Mouse (Mus musculus): Measurements from ENCODE around the gene Smurf1. TPM values are rescaled to one million over a fixed set of nuclear protein-coding genes. Genes with fewer than 3 reads are reported as not detected.
A peak's percentile ranks its signal among the peaks of the same experiment; 100 is the strongest.

Gene Smurf1
- polyA plus RNA-seq, 1 experiment, result 14.4 TPM

GRCm38 (mm10) chr5:144885968-144886650 lies 79.5 kb downstream of the Smurf1 start:
- no peak for DNase-seq
- no peak overlapping the region for H3K27ac ChIP-seq (ENCODE audit: insufficient read depth, low read depth, low read length)
- H3K4me3 ChIP-seq (ENCODE audit: insufficient read depth, low read depth, low read length), result no peak overlapping the region
- no peaks in the 10 kb centered on the region; the same call in none of the 2 replicates for H3K36me3 ChIP-seq (ENCODE audit: control insufficient read depth, insufficient read depth, low read length)
- TF ChIP-seq CTCF (conservative IDR thresholded peaks at IDR 0.05; ENCODE audit: insufficient read depth, insufficient read length, low read depth, low read length), result no peak
- TF ChIP-seq POLR2A (IDR thresholded peaks at IDR 0.05; ENCODE audit: low read depth, low read length), result no peak
- 94% methylated on average over 9 of the region's 9 CpGs for WGBS
- H3K4me1 ChIP-seq (ENCODE audit: control insufficient read depth, insufficient read depth, low read length), result no peaks in the 10 kb centered on the region
- no peaks in the 10 kb centered on the region for H3K27me3 ChIP-seq (replicated peaks; ENCODE audit: control insufficient read depth, insufficient read depth, low read length)

- H3K27me3 ChIP-seq (replicated peaks; ENCODE audit: control insufficient read depth, insufficient read depth, low read length), result no peaks in the 10 kb centered on the region
- peak; percentile 40 for DNase-seq
- H3K36me3 ChIP-seq (ENCODE audit: control insufficient read depth, insufficient read depth, low read length), result no peaks in the 10 kb centered on the region; the same call in 1 of the 2 replicates
- no peak overlapping the region for H3K4me3 ChIP-seq (ENCODE audit: insufficient read depth, low read depth, low read length)
- peak; percentile 51 for TF ChIP-seq CTCF (conservative IDR thresholded peaks at IDR 0.05; ENCODE audit: insufficient read depth, insufficient read length, low read depth, low read length)
- TF ChIP-seq POLR2A (IDR thresholded peaks at IDR 0.05; ENCODE audit: low read depth, low read length), result no peak
- H3K27ac ChIP-seq (ENCODE audit: insufficient read depth, low read depth, low read length), result no peak overlapping the region
- 73% methylated on average over 13 of the region's 13 CpGs for WGBS
- H3K4me1 ChIP-seq (ENCODE audit: control insufficient read depth, insufficient read depth, low read length), result no peaks in the 10 kb centered on the region
Observed at GRCm38 (mm10) chr5:144884629-144885217, 80.9 kb downstream of the Smurf1 start.

GRCm38 (mm10) chr5:144881670-144882399 lies 83.8 kb downstream of the Smurf1 start:
- DNase-seq, result no peak
- Histone ChIP-seq H3K27me3 (replicated peaks; ENCODE audit: control insufficient read depth, insufficient read depth, low read length) (no peaks in the 10 kb centered on the region), H3K4me1 (ENCODE audit: control insufficient read depth, insufficient read depth, low read length) (no peaks in the 10 kb centered on the region), H3K36me3 (ENCODE audit: control insufficient read depth, insufficient read depth, low read length) (no peaks in the 10 kb centered on the region; the same call in 1 of the 2 replicates), H3K27ac (ENCODE audit: insufficient read depth, low read depth, low read length) (no peak overlapping the region), H3K4me3 (ENCODE audit: insufficient read depth, low read depth, low read length) (no peak overlapping the region)
- TF ChIP-seq POLR2A (IDR thresholded peaks at IDR 0.05; ENCODE audit: low read depth, low read length), result no peak
- TF ChIP-seq CTCF (conservative IDR thresholded peaks at IDR 0.05; ENCODE audit: insufficient read depth, insufficient read length, low read depth, low read length), result no peak
- WGBS, result 88% methylated on average over 14 of the region's 14 CpGs

DNA sequence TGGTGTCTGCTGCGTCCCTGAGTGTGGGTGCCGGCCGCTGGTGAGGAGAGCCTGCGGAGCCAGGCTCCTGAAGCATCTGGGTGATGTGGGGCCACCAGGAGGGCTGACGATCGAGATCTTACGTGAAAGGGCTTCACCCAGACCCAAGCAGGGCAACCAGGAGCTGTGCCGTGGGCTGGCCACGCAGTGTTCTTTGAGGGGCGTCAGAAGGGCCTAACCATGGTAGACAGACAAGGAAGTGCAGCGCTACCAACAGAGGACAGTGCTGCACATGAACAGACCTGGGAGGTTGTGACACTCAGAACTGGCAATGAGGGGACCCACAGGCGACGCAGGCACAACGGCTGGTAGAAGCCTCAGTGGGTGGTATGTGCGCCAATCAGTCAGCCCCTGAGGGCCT lies 88.6 kb downstream of the Smurf1 start:
- TF ChIP-seq CTCF (conservative IDR thresholded peaks at IDR 0.05; ENCODE audit: insufficient read depth, insufficient read length, low read depth, low read length), result no peak
- no peak for TF ChIP-seq POLR2A (IDR thresholded peaks at IDR 0.05; ENCODE audit: low read depth, low read length)
- 94% methylated on average over 15 of the region's 15 CpGs for WGBS
- no peak overlapping the region for H3K27ac ChIP-seq (ENCODE audit: insufficient read depth, low read depth, low read length)
- no peak overlapping the region for H3K4me3 ChIP-seq (ENCODE audit: insufficient read depth, low read depth, low read length)
- no peaks in the 10 kb centered on the region for H3K36me3 ChIP-seq (ENCODE audit: control insufficient read depth, insufficient read depth, low read length)
- no peak for DNase-seq
- H3K27me3 ChIP-seq (replicated peaks; ENCODE audit: control insufficient read depth, insufficient read depth, low read length), result no peaks in the 10 kb centered on the region
- H3K4me1 ChIP-seq (ENCODE audit: control insufficient read depth, insufficient read depth, low read length), result no peaks in the 10 kb centered on the region

DNA sequence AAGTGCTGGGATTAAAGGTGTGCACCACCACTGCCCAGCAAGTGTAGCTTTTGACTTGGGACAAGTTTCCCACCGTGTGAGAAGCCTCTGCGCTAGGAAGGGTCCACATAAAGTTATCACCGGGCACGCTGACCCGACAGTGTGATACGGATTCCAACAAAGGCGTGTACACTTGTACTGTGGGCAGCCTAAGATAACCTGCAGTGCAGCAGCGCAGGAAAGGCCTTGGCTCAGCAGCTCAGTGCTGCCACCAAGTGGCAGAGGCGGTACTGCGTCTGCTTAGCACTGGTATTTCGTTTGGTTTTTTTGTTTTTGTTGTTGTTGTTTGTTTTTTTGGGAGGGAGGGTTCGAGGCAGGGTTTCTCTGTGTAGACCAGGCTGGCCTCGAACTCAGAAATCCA lies 89.8 kb downstream of the Smurf1 start:
- Histone ChIP-seq H3K36me3 (ENCODE audit: control insufficient read depth, insufficient read depth, low read length) (no peaks in the 10 kb centered on the region), H3K27me3 (replicated peaks; ENCODE audit: control insufficient read depth, insufficient read depth, low read length) (no peaks in the 10 kb centered on the region), H3K27ac (ENCODE audit: insufficient read depth, low read depth, low read length) (no peak overlapping the region), H3K4me3 (ENCODE audit: insufficient read depth, low read depth, low read length) (no peak overlapping the region), H3K4me1 (ENCODE audit: control insufficient read depth, insufficient read depth, low read length) (no peaks in the 10 kb centered on the region)
- DNase-seq, result peak; percentile 62
- 9% methylated on average over 13 of the region's 13 CpGs for WGBS
- peak; percentile 93 for TF ChIP-seq CTCF (conservative IDR thresholded peaks at IDR 0.05; ENCODE audit: insufficient read depth, insufficient read length, low read depth, low read length)
- no peak for TF ChIP-seq POLR2A (IDR thresholded peaks at IDR 0.05; ENCODE audit: low read depth, low read length)

DNA sequence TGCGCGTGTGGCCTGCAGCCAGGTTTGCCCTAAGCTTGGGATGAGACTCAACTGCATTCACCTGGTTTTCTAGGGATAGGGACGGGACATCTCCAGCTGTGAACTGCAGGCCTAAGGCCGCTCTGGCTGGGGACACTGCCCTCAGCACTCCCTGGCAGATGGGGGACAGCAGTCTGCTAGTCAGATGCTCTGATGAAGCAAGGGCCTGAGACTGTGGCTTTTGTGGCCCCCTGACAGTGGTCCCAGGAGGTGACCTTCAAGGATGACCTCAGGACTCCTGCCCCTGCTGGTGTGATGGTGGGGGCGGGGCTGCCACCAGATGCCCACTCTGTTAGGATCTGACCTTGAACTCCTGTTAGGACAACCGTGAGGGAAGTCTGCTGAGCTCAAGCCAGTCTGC lies 90.4 kb downstream of the Smurf1 start:
- no peak for DNase-seq
- H3K36me3 ChIP-seq (ENCODE audit: control insufficient read depth, insufficient read depth, low read length), result no peaks in the 10 kb centered on the region
- TF ChIP-seq CTCF (conservative IDR thresholded peaks at IDR 0.05; ENCODE audit: insufficient read depth, insufficient read length, low read depth, low read length), result no peak
- H3K4me3 ChIP-seq (ENCODE audit: insufficient read depth, low read depth, low read length), result no peak overlapping the region
- no peaks in the 10 kb centered on the region for H3K27me3 ChIP-seq (replicated peaks; ENCODE audit: control insufficient read depth, insufficient read depth, low read length)
- H3K27ac ChIP-seq (ENCODE audit: insufficient read depth, low read depth, low read length), result no peak overlapping the region
- WGBS, result 95% methylated on average over 6 of the region's 6 CpGs
- H3K4me1 ChIP-seq (ENCODE audit: control insufficient read depth, insufficient read depth, low read length), result no peaks in the 10 kb centered on the region

- Histone ChIP-seq H3K4me1 (ENCODE audit: control insufficient read depth, insufficient read depth, low read length) (no peaks in the 10 kb centered on the region), H3K27ac (ENCODE audit: insufficient read depth, low read depth, low read length) (no peak overlapping the region), H3K27me3 (replicated peaks; ENCODE audit: control insufficient read depth, insufficient read depth, low read length) (no peaks in the 10 kb centered on the region), H3K36me3 (ENCODE audit: control insufficient read depth, insufficient read depth, low read length) (no peaks in the 10 kb centered on the region), H3K4me3 (ENCODE audit: insufficient read depth, low read depth, low read length) (no peak overlapping the region)
- TF ChIP-seq CTCF (conservative IDR thresholded peaks at IDR 0.05; ENCODE audit: insufficient read depth, insufficient read length, low read depth, low read length) (no peak), POLR2A (IDR thresholded peaks at IDR 0.05; ENCODE audit: low read depth, low read length) (no peak)
- no peak for DNase-seq
- WGBS, result 81% methylated on average over 3 of the region's 3 CpGs
Observed at GRCm38 (mm10) chr5:144872867-144873266, 92.8 kb downstream of the Smurf1 start.

All from kidney, adult 2 months (tissue).